Mouse (Mus musculus) megakaryocyte, embryonic 14.5 days (primary cell): ENCODE results near the gene Ugt1a7c.

Source experiments
- FLI1 ChIP-seq: IDR thresholded peaks from 2 replicates; pipeline ENCODE4 v1.6.1; 2012; ENCODE audit warnings: low read length, inconsistent platforms, mixed read lengths
- GATA1 ChIP-seq: IDR thresholded peaks from 3 replicates; pipeline ENCODE4 v1.6.1; 2012; ENCODE audit warnings: mixed read lengths, low read length, inconsistent platforms, borderline replicate concordance

- TF ChIP-seq GATA1, result no peak
- no peak for TF ChIP-seq FLI1
Measured at GRCm38 (mm10) chr1:88249596-88249995, 154.7 kb downstream of the Ugt1a7c start.
